Mouse (Mus musculus) spleen, adult 2 months (tissue): ENCODE data around the gene Pakap. TPM values are rescaled to one million over a fixed set of nuclear protein-coding genes. Genes with fewer than 3 reads are reported as not detected.
"Not testable (repeated sequence)": the region's sequence is repeated elsewhere in the genome, so short reads cannot be mapped to it uniquely, and the experiment has no call there.

ENCODE experiments used
- DNase-seq, 2 experiments: peaks; one replicate each; pipeline versions ENCODE4 v3.0.0 to v3.0.0-alpha.2; 2012 to 2021; ENCODE audit warnings: low spot score in 2 of 2, low read depth in 1 of 2
- H3K27ac ChIP-seq: fragments of 200-500 bp; 2 replicates; pipeline ENCODE4 v1.5.1; 2012; ENCODE audit warnings: low read length, inconsistent platforms; ENCODE audit not compliant: insufficient read depth
- H3K27me3 ChIP-seq: fragments of 200-500 bp; 2 replicates; pipeline ENCODE4 v1.6.1; 2012; ENCODE audit warnings: mild to moderate bottlenecking, moderate library complexity, low read length, inconsistent platforms; ENCODE audit not compliant: control insufficient read depth, insufficient read depth
- H3K36me3 ChIP-seq: fragments of 200-500 bp; 2 replicates; pipeline ENCODE4 v1.6.1; 2012; ENCODE audit warnings: mild to moderate bottlenecking, low read length, inconsistent platforms; ENCODE audit not compliant: control insufficient read depth, insufficient read depth
- H3K4me1 ChIP-seq: fragments of 200-500 bp; 2 replicates; pipeline ENCODE4 v1.6.1; 2011; ENCODE audit warnings: inconsistent platforms; ENCODE audit not compliant: control insufficient read depth, insufficient read depth, insufficient read length
- H3K4me3 ChIP-seq: fragments of 200-500 bp; 2 replicates; pipeline ENCODE4 v1.5.1; 2011; ENCODE audit warnings: mild to moderate bottlenecking, inconsistent platforms; ENCODE audit not compliant: insufficient read depth, insufficient read length; ENCODE audit errors: extremely low read depth
- CTCF ChIP-seq: fragments of 200-500 bp; IDR thresholded peaks from 2 replicates; pipeline ENCODE4 v1.5.1; 2011; ENCODE audit warnings: mild to moderate bottlenecking, inconsistent platforms; ENCODE audit not compliant: insufficient read depth, insufficient read length, insufficient replicate concordance; ENCODE audit errors: extremely low read depth
- POLR2A ChIP-seq: fragments of 200-500 bp; IDR thresholded peaks from 2 replicates; pipeline ENCODE4 v1.6.1; 2011; ENCODE audit warnings: low read depth, low read length, inconsistent platforms
- WGBS: fragments of 180-500 bp; shearing (Covaris S2); methylation state at CpG from one replicate; pipeline ENCODE4 v1.1.7; 2018; 5-methylcytosine and 5-hydroxymethylcytosine counted together
- polyA plus RNA-seq: library from polyadenylated mRNA; depleted of rRNA; stranded (reverse); fragments of >200 nt; gene quantifications from 2 replicates; pipeline ENCODE4 v1.2.3, GENCODE M21; 2012

Pakap gene
- polyA plus RNA-seq, 1 experiment, result 0.29 TPM

DNA sequence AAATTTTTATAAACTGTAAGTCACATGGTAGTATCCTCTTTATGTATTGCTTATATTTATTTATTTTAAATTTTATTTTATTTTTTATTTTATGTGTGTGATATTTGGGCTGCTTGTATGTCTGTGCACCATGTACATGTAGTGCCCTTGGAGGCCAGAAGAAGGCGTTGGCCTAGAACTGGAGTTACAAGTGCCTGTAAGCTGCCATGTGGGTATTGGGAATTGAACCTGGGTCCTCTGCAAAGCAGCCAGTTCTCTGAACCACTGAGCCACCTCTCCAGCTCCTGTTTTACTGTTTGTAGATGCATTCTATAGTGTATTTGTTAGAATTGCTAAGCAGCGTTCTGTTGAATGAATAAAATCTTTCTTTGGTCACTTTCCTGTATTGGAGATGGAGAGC is 320.3 kb downstream of the Pakap start:
- TF ChIP-seq POLR2A (no peak), CTCF (no peak)
- no peak for DNase-seq
- H3K27me3 ChIP-seq, result no peaks in the 10 kb centered on the region
- no peak overlapping the region for H3K4me3 ChIP-seq
- WGBS, result 91% methylated on average over 2 of the region's 2 CpGs
- no peak overlapping the region for H3K27ac ChIP-seq
- H3K36me3 ChIP-seq, result no peaks in the 10 kb centered on the region; the same call in 1 of the 2 replicates
- peaks cover 13% of the 10 kb centered on the region; the same call in 1 of the 2 replicates for H3K4me1 ChIP-seq

DNA sequence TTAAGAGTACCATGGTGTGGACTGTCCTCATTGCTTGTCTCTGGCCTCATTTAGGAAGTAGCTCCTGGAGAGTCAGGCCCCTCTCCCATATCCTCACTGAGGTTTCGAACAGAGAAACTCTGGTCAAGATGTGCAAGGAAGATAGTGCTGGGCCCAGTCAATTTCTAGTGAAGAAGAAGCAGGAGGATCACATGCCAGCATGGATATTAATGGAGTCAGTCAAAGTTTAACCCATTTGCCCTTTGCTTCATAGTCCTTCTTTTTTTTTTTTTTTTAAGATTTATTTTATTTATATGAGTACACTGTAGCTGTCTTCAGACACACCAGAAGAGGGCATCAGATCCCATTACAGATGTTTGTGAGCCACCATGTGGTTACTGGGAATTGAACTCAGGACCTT is 321.0 kb downstream of the Pakap start:
- WGBS, result 76% methylated on average over 1 of the region's 1 CpGs
- H3K27me3 ChIP-seq, H3K4me3 ChIP-seq, H3K27ac ChIP-seq, H3K36me3 ChIP-seq, H3K4me1 ChIP-seq, DNase-seq: not testable (repeated sequence)

DNA sequence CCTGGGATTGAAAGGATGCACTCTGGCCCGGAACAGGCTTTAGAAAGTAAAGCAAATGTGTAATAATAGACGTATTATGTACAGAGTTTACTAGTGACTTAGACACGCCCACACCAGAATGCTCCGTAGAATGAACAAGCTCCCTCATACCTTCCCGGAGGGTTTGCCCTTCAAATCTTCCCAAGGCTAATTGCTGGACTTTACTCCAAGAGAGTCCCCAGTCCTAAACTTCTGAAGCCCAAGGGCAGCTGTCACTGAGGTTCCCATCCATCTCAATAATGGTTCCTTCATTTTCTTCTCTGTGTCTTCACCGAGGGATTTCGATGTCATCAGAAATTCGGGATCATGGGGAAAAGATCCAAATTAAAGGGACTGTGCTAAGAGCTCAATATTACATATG is 321.8 kb downstream of the Pakap start:
- TF ChIP-seq POLR2A, result no peak
- no peak for TF ChIP-seq CTCF
- H3K4me1 ChIP-seq, result peaks cover 2% of the 10 kb centered on the region; the same call in 1 of the 2 replicates
- no peaks in the 10 kb centered on the region; the same call in 1 of the 2 replicates for H3K36me3 ChIP-seq
- no peak for DNase-seq
- no peak overlapping the region for H3K27ac ChIP-seq
- no peak overlapping the region for H3K4me3 ChIP-seq
- 91% methylated on average over 8 of the region's 8 CpGs for WGBS
- H3K27me3 ChIP-seq, result no peaks in the 10 kb centered on the region

DNA sequence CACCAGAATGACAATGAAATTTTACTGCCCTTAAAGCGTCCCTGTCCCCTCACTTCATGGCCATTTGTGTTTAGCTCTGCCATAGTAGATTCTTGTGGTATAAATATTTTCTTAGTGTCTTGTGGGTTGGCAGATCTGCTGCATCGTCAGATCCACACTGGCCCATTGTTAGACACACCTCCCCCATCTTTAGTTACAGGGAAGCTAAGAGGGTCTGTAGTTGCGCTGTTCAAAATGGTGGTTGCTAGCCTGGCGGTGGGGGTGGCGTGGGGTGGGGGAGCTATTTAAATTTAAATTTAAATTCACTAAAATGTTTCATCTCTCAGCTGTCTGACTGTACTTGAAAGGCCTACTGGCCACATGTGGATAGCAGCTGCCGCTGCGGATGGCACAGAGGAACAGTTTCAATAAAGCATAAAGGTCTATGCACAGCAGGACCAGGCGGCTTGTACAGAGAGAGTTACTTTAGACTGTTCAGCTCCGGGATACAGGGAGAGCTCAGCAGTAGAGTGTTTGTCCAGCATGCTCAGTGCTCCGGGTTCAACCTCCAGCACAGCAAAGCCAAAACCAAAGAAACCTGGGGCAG is 324.1 kb downstream of the Pakap start:
- Histone ChIP-seq H3K4me3 (no peak overlapping the region), H3K36me3 (no peaks in the 10 kb centered on the region; the same call in 1 of the 2 replicates), H3K27ac (no peak overlapping the region), H3K4me1 (peaks cover under 1% of the 10 kb centered on the region; the same call in 1 of the 2 replicates), H3K27me3 (no peaks in the 10 kb centered on the region)
- DNase-seq, result no peak
- WGBS, result 89% methylated on average over 10 of the region's 10 CpGs
- no peak for TF ChIP-seq POLR2A
- TF ChIP-seq CTCF, result no peak

DNA sequence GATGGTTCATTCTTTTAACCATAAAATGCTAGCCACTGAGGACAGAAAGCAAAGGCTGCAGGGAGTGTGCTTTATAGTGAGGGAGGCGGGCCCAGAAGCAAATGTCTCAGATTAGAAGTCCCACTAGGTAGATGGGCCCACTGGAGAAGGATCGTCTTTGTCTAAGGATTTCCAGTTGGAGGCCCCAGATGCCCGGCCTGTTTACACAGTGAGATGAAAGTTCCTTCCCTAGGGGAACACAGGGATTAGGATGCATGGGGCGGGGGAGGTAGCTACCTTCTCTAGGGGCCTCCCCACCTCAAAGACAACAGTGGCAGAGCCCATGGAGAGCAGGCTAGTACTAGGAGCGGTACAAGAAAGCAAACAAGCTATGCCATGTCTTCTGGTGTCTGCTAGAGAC is 327.2 kb downstream of the Pakap start:
- Histone ChIP-seq H3K4me3 (no peak overlapping the region), H3K36me3 (no peaks in the 10 kb centered on the region; the same call in 1 of the 2 replicates), H3K27me3 (no peaks in the 10 kb centered on the region), H3K4me1 (peaks cover 2% of the 10 kb centered on the region; the same call in 1 of the 2 replicates), H3K27ac (no peak overlapping the region)
- 84% methylated on average over 5 of the region's 5 CpGs for WGBS
- TF ChIP-seq POLR2A (no peak), CTCF (no peak)
- DNase-seq, result no peak

DNA sequence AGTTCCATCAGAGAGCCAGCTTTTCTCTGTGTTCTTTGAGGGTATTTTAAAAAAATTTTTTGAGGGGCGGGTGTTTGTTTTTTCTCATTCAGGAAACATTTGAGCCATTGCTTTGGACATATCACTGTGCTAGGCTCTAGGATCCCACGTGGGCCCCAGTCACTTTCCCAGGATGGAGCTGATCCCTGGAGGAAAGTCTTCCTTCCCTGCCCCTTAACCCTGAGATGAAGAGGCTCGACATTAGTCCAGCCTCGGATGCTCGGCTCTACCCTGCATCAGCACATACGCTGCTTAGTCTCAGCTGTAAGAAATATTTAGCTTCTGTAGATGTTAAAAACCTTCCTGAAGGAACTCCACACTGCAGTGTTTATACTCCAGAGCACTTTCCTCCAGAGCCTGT is 327.9 kb downstream of the Pakap start:
- Histone ChIP-seq H3K27ac (no peak overlapping the region), H3K36me3 (no peaks in the 10 kb centered on the region; the same call in 1 of the 2 replicates), H3K27me3 (no peaks in the 10 kb centered on the region), H3K4me3 (no peak overlapping the region), H3K4me1 (peaks cover 2% of the 10 kb centered on the region; the same call in 1 of the 2 replicates)
- no peak for DNase-seq
- TF ChIP-seq CTCF, result no peak
- TF ChIP-seq POLR2A, result no peak
- WGBS, result 77% methylated on average over 6 of the region's 6 CpGs

DNA sequence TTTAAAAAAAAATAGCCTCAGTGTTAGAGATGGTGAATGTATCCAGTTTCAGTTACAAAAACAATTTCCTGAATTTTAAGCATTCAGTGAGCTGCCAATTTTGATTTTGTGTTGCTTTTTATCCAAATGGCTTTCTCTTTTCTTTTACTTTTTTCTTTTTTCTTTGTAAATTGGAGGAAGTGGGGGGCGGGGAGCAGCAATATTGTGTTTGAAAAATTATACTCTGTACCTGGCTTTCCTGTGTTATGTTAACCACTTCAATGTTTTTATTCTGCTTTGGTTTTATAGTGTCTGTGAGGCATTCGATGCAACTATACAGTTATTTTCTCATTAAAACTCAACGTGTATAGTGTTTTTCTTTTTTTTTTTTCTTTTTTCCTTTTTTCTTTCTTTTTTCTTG is 328.7 kb downstream of the Pakap start:
- TF ChIP-seq POLR2A (no peak), CTCF (no peak)
- no peaks in the 10 kb centered on the region for H3K27me3 ChIP-seq
- H3K36me3 ChIP-seq, result no peaks in the 10 kb centered on the region; the same call in 1 of the 2 replicates
- H3K27ac ChIP-seq, result no peak overlapping the region
- H3K4me3 ChIP-seq, result no peak overlapping the region
- peaks cover 2% of the 10 kb centered on the region; the same call in 1 of the 2 replicates for H3K4me1 ChIP-seq
- DNase-seq, result no peak
- 54% methylated on average over 3 of the region's 3 CpGs for WGBS
